Mouse (Mus musculus): Measurements from ENCODE around the gene Elp4. TPM values are rescaled to one million over a fixed set of nuclear protein-coding genes. Genes with fewer than 3 reads are reported as not detected.

The Elp4 gene
- polyA plus RNA-seq, 1 experiment from 2014 or later: 45.2 TPM

DNA sequence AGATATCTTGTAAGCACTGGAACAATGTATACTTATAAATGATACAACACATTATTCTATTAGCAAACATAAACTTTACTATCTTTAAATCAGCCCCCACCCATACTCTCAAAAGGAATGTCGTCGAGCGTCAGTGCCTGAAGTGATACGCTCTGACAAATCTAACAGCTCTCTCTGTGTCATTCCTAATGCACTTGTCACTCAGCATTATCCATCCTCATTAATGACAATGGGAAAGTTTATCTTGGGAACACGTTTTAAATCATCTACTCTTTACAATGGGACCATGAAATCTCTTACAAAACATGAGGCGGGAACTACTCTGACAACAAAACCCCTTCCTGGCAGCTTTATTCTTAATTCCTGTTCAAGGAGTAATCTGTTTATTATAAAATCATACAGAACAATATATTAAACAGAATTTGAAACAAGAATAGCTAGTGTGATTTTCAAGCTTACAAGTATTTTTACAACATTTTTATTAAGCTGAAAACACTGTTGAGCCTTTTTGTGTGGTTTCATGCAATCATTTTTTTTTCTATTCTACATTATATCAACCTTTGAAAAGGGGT is 125.0 kb downstream of the Elp4 start:
- Histone ChIP-seq H3K4me3 (replicated peaks) (no peak overlapping the region), H3K27me3 (peaks cover 59% of the 10 kb centered on the region), H3K9me3 (no peaks in the 10 kb centered on the region), H3K27ac (no peak overlapping the region), H3K36me3 (no peaks in the 10 kb centered on the region), H3K4me2 (replicated peaks) (no peak overlapping the region), H3K9ac (replicated peaks) (no peak overlapping the region), H3K4me1 (replicated peaks) (no peaks in the 10 kb centered on the region)
- 6% methylated on average over 6 of the region's 6 CpGs for WGBS
- ATAC-seq: 0 out of 2 replicates have a peak, but pooled peaks have one; percentile 53

DNA sequence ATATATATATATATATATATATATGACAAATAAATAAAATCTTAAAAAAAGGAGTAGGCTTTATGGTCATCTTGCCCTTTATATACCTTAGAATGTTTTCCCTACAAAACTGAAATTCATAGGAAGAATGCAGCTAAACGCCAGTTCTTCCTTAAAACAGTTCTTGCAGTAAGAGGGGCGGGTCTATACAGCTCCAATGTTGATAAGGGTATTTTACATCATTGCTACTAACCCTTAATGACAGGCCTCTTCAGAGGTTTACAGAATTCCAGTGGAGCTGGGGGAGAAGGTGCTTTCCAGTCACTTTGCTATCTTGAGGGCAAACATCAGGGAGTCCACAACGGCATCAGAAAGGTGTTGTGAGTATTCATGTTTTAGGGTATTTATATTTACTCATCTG is 133.1 kb downstream of the Elp4 start:
- 0 out of 2 replicates have a peak, but pooled peaks cover 8% of the 10 kb centered on the region for H3K9me3 ChIP-seq
- no peak overlapping the region for H3K27ac ChIP-seq
- H3K4me1 ChIP-seq (replicated peaks): no peaks in the 10 kb centered on the region
- 83% methylated on average over 3 of the region's 3 CpGs for whole genome bisulfite sequencing
- ATAC-seq: no peak
- peaks cover 44% of the 10 kb centered on the region for H3K27me3 ChIP-seq
- H3K4me2 ChIP-seq (replicated peaks): no peak overlapping the region
- H3K4me3 ChIP-seq (replicated peaks): no peak overlapping the region
- H3K36me3 ChIP-seq: no peaks in the 10 kb centered on the region
- H3K9ac ChIP-seq (replicated peaks): no peak overlapping the region

DNA sequence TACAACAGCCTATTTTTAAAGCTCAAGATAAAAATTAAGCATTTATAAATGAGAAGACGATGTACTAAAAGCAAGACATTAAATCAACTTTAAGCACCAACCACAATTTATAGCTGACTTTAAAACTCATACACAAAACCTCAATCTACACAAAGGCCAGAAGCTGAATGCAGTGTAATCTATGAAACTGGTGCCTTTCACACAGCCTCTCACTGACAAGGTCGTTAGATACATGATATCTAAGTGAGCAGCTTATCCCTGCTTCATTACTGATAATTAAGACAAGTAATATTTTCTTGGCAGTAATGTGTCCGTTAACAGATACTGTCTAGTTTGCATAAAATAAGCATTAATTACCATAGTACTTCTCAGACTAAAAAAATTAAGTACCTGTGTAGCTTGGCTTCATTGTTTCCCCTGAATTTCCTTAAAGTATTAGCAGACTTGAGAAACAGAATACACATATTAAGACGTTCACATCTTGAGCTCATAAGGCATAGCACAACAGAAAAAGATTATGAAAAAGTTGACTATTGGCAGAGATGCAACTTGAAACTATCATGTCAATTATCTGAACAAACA is 134.5 kb downstream of the Elp4 start:
- Histone ChIP-seq H3K4me3 (replicated peaks) (no peak overlapping the region), H3K9me3 (0 out of 2 replicates have a peak, but pooled peaks cover 8% of the 10 kb centered on the region), H3K4me1 (replicated peaks) (no peaks in the 10 kb centered on the region), H3K4me2 (replicated peaks) (no peak overlapping the region), H3K27me3 (peaks cover 30% of the 10 kb centered on the region), H3K36me3 (no peaks in the 10 kb centered on the region), H3K27ac (no peak overlapping the region), H3K9ac (replicated peaks) (no peak overlapping the region)
- ATAC-seq: no peak
- WGBS: 86% methylated on average over 4 of the region's 4 CpGs

DNA sequence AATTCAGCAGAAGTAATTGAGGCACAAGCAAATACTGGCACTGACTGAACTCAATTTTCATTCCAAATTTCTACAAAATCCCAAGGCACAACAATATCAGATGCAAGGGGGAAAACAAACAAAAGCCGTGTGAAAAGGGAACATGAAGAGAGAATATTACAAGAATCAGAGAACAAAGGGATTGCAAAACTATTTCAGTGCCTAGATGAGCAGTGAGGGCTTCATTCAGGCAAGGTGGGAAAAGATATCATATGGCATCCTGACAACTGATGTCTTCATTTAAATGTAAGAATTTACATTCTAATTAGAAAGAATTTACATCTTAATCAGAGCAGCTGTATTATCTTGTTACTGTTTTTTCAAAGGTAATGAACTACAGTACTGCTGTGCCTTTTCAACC is 150.9 kb downstream of the Elp4 start:
- H3K27ac ChIP-seq: no peak overlapping the region
- no peak overlapping the region for H3K4me3 ChIP-seq (replicated peaks)
- H3K9ac ChIP-seq (replicated peaks): no peak overlapping the region
- H3K4me1 ChIP-seq (replicated peaks): no peaks in the 10 kb centered on the region
- no peaks in the 10 kb centered on the region for H3K36me3 ChIP-seq
- H3K27me3 ChIP-seq: no peaks in the 10 kb centered on the region
- no peaks in the 10 kb centered on the region for H3K9me3 ChIP-seq
- H3K4me2 ChIP-seq (replicated peaks): no peak overlapping the region
- ATAC-seq: 0 out of 2 replicates have a peak, but pooled peaks have one; percentile 9
- 52% methylated on average over 1 of the region's 1 CpGs for WGBS

DNA sequence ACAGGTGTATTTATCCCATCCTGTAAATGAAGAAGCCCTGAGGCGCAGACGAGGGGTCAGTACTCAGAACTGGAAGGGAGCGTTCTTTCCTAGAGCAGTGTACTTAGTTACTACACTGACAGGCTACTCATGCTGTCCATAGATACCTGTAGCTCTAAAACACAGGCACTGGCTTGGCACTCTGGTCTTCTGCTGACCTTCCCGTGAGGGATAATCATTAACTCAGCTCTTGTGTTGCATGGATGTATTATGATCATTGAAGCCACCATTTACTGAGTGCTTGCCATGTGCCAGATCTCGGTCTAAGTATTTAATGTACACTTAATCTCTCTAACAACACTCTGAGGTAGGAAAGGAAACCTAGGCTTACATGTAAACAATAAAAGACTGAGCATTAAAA is 155.3 kb downstream of the Elp4 start:
- Histone ChIP-seq H3K4me3 (replicated peaks) (no peak overlapping the region), H3K27me3 (no peaks in the 10 kb centered on the region), H3K4me1 (replicated peaks) (no peaks in the 10 kb centered on the region), H3K27ac (no peak overlapping the region), H3K4me2 (replicated peaks) (no peak overlapping the region), H3K9me3 (no peaks in the 10 kb centered on the region), H3K9ac (replicated peaks) (no peak overlapping the region), H3K36me3 (no peaks in the 10 kb centered on the region)
- whole genome bisulfite sequencing: 88% methylated on average over 5 of the region's 5 CpGs
- no peak for ATAC-seq

DNA sequence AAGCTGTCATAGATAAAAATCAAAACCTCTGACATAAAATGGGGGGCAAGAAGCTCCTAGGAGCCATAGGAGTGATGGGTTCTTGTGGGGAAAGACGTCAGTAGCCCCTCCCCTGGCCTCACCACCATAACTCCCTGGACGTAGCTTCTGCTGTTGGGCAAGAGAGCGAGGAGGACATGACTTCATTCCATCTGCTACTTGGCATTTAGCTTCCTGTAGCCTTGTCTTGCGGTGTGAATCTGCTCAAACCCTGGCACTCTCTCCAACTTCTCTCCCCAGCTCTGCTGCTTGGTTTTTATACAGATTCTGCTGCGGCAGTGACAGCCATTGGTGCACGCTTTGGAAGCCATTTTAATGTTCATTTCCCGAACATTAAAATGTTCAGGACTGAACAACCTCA is 157.5 kb downstream of the Elp4 start:
- no peak overlapping the region for H3K27ac ChIP-seq
- H3K4me2 ChIP-seq (replicated peaks): no peak overlapping the region
- H3K4me1 ChIP-seq (replicated peaks): no peaks in the 10 kb centered on the region
- H3K27me3 ChIP-seq: no peaks in the 10 kb centered on the region
- no peak overlapping the region for H3K4me3 ChIP-seq (replicated peaks)
- 86% methylated on average over 7 of the region's 7 CpGs for WGBS
- H3K36me3 ChIP-seq: no peaks in the 10 kb centered on the region
- no peaks in the 10 kb centered on the region for H3K9me3 ChIP-seq
- no peak for ATAC-seq
- H3K9ac ChIP-seq (replicated peaks): no peak overlapping the region

DNA sequence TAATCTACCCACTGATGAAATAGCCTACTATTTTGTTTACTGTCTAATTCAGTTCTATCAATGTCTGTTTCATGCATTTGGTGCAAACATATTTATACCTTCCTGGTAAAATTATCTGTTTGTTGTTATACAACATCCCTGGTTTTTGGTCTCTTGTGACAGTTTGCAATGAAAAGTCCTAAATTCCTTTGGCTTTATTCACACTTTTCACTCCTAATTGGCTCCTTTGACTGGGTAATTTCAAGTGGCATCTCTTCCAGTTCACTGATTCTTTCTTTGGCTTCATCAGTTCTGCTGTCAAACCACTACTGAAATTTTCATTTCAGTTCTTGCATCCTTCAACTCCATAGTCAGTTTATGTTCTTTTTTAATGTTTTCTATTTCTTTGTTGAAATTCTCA is 168.2 kb downstream of the Elp4 start:
- Histone ChIP-seq H3K36me3 (no peaks in the 10 kb centered on the region), H3K4me1 (replicated peaks) (no peaks in the 10 kb centered on the region)
- no peak for ATAC-seq

DNA sequence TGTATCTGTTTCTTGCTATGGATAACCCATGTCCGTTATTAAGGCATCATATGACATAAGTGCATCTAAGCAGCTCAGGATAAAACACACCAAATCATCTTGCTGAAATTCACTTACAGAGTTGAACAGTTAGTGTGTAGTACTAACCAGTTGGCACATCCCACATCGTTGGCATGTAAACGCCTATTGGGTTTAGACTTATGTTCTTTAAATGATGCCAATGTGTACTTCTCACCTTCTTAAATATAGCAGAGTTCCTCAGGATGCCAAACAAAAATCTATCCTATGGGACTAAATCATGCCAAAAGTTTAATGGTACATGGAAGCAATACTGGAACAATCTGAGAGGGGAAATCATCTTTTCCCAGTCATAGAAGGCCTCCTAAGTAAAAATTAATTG is 173.7 kb downstream of the Elp4 start:
- H3K4me3 ChIP-seq (replicated peaks): no peak overlapping the region
- no peaks in the 10 kb centered on the region for H3K4me1 ChIP-seq (replicated peaks)
- peaks cover 6% of the 10 kb centered on the region; the same call in 1 of the 2 replicates for H3K27me3 ChIP-seq
- H3K27ac ChIP-seq: no peak overlapping the region
- no peak overlapping the region for H3K9ac ChIP-seq (replicated peaks)
- WGBS: 97% methylated on average over 3 of the region's 3 CpGs
- H3K9me3 ChIP-seq: no peaks in the 10 kb centered on the region
- no peak for ATAC-seq
- no peaks in the 10 kb centered on the region for H3K36me3 ChIP-seq
- no peak overlapping the region for H3K4me2 ChIP-seq (replicated peaks)

More for the DNA sequence above, 168.2 kb downstream of the Elp4 start:
- no peak overlapping the region for H3K4me3 ChIP-seq (replicated peaks)
- H3K9ac ChIP-seq (replicated peaks): no peak overlapping the region
- no peaks in the 10 kb centered on the region for H3K9me3 ChIP-seq
- no peaks in the 10 kb centered on the region for H3K27me3 ChIP-seq
- H3K27ac ChIP-seq: no peak overlapping the region
- H3K4me2 ChIP-seq (replicated peaks): no peak overlapping the region

DNA sequence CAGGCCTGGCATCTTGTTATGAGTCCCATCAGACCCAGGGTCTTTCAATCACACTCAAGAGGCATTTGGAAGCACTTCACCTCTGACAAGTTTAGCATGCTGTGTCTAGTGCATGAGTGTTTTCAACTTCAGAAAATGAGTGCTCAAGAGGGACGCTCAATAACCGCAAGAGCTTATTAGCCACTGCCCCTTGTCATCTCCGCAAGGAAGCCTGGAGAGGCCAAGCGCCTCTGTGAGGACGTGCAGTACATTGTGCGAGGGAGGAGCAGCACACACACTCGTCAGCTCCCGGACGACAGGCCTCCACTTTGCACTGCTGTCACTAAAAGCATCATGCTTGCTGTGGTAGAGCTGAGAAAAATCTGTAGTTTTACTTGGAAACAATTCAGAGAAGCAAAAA is 177.7 kb downstream of the Elp4 start:
- no peaks in the 10 kb centered on the region for H3K36me3 ChIP-seq
- H3K27ac ChIP-seq: no peak overlapping the region
- WGBS: 74% methylated on average over 9 of the region's 9 CpGs
- no peak overlapping the region for H3K4me2 ChIP-seq (replicated peaks)
- no peaks in the 10 kb centered on the region for H3K9me3 ChIP-seq
- no peak overlapping the region for H3K9ac ChIP-seq (replicated peaks)
- ATAC-seq: peak; percentile 55; the same call in 1 of the 2 replicates
- H3K4me1 ChIP-seq (replicated peaks): no peaks in the 10 kb centered on the region
- H3K27me3 ChIP-seq: peaks cover 29% of the 10 kb centered on the region
- H3K4me3 ChIP-seq (replicated peaks): no peak overlapping the region

DNA sequence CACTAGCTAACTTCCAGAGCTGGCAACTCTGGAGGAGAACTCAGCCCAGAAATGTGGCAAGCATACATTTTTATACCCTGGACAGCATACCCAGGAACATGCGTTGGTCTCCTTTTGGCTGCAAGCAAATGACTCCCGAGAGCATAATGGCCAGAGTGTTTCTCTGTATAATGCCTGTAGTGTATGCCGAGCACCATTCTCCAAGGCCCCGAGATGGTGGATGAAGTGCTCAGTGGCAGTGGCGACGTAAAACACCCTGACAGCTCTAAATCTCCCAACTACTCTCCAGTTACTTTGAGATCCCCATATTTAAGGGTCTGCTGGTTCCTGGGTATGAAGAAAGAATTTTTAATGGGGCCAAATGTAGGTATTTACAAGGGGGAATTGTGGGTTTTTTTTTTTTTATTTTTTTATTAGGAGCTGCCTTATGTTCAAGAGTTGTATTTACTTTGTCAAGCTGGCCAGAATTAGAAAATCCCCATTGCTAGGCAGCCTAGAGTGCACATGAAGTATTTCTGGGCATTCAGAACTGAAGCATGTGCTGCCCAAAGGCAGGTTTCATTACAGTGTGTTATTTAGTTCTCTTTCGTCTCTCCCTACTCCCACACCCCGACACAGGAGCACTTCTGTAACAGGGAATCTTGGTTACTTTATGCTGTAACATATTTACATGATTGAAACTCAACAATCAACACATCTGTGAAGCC is 188.8 kb downstream of the Elp4 start:
- Histone ChIP-seq H3K9me3 (no peaks in the 10 kb centered on the region), H3K9ac (replicated peaks) (no peak overlapping the region), H3K4me2 (replicated peaks) (no peak overlapping the region), H3K27ac (no peak overlapping the region), H3K27me3 (peaks cover 58% of the 10 kb centered on the region), H3K4me1 (replicated peaks) (peaks cover 15% of the 10 kb centered on the region), H3K36me3 (no peaks in the 10 kb centered on the region), H3K4me3 (replicated peaks) (no peak overlapping the region)
- 0 out of 2 replicates have a peak, but pooled peaks have one; percentile 35 for ATAC-seq
- 67% methylated on average over 8 of the region's 8 CpGs for WGBS

DNA sequence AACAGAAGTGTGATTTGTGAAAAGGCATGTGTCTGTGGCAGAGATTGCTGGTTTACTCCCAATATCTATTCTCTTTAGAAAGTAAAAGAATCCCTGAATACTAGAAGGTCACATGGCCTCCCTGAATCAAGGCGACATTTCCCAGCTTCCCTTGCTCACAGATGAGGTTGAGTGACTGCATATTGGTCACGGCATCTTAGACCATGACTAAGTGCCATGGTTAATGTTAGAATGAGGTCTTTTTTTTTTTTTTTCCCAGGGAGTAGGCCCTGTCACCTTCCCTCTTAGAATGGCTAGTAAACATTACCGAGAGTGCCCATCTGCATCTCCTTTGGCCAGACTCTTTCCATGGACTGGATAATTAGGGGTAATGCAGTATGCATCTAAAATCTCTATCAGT is 193.9 kb downstream of the Elp4 start:
- no peaks in the 10 kb centered on the region for H3K9me3 ChIP-seq
- no peak overlapping the region for H3K27ac ChIP-seq
- no peak overlapping the region for H3K4me2 ChIP-seq (replicated peaks)
- no peaks in the 10 kb centered on the region for H3K4me1 ChIP-seq (replicated peaks)
- H3K36me3 ChIP-seq: no peaks in the 10 kb centered on the region
- H3K9ac ChIP-seq (replicated peaks): no peak overlapping the region
- WGBS: 40% methylated on average over 3 of the region's 3 CpGs
- ATAC-seq: 0 out of 2 replicates have a peak, but pooled peaks have one; percentile 11
- H3K4me3 ChIP-seq (replicated peaks): no peak overlapping the region
- peaks cover 26% of the 10 kb centered on the region for H3K27me3 ChIP-seq

DNA sequence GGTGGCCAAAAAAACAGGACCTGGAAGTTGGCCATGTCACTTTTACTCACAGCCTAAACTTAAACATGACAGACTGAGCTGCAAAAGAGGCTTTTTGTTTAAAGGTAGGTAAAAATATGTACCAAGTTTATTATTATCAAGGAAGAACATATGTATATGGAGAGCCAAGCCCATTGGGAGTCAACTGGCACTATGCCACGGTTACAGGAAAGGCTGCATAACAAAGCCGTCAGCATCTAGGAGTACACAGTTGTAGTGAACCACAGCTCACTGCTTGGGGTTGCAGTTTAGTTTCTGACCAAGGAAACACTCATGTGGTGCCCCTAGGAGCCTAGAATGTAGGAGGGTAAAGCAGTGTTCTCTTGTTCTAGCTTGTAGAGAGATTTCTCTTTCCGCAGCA is 195.2 kb downstream of the Elp4 start:
- Histone ChIP-seq H3K4me1 (replicated peaks) (no peaks in the 10 kb centered on the region), H3K27me3 (peaks cover 16% of the 10 kb centered on the region; the same call in 1 of the 2 replicates), H3K9ac (replicated peaks) (no peak overlapping the region), H3K27ac (no peak overlapping the region), H3K36me3 (no peaks in the 10 kb centered on the region), H3K4me3 (replicated peaks) (no peak overlapping the region), H3K4me2 (replicated peaks) (no peak overlapping the region), H3K9me3 (no peaks in the 10 kb centered on the region)
- 79% methylated on average over 3 of the region's 3 CpGs for WGBS
- no peak for ATAC-seq
